Mouse (Mus musculus) bone marrow macrophage, adult 2 months (primary cell): ENCODE measurements around the gene Ubqln5. TPM values are rescaled to one million over a fixed set of nuclear protein-coding genes. Genes with fewer than 3 reads are reported as not detected.

Experiments
- H3K27ac ChIP-seq: 2 replicates; pipeline ENCODE4 v1.5.1; 2012; ENCODE audit warnings: low read depth, low read length; ENCODE audit not compliant: insufficient read depth
- H3K4me1 ChIP-seq: 2 replicates; pipeline ENCODE4 v1.6.1; 2012; ENCODE audit warnings: low read length; ENCODE audit not compliant: control insufficient read depth, insufficient read depth
- H3K4me3 ChIP-seq: 2 replicates; pipeline ENCODE4 v1.5.1; 2012; ENCODE audit warnings: mild to moderate bottlenecking, low read length, moderate library complexity; ENCODE audit not compliant: insufficient read depth
- CTCF ChIP-seq: IDR thresholded peaks from 2 replicates; pipeline ENCODE4 v1.5.1; 2012; ENCODE audit warnings: low read depth, mild to moderate bottlenecking, low read length, moderate library complexity
- POLR2A ChIP-seq: IDR thresholded peaks from 2 replicates; pipeline ENCODE4 v1.6.1; 2012; ENCODE audit warnings: mild to moderate bottlenecking, low read depth, low read length, borderline replicate concordance
- polyA plus RNA-seq: library from polyadenylated mRNA; stranded (reverse); fragments of >200 nt; gene quantifications from 2 replicates; pipeline ENCODE4 v1.2.4, GENCODE M21; 2012; ENCODE audit not compliant: missing spikeins, insufficient read depth, insufficient read length

Ubqln5 gene
- polyA plus RNA-seq = not detected in 2 replicates

- TF ChIP-seq POLR2A (no peak), CTCF (no peak)
- no peak within 1 kb of the TSS for H3K27ac ChIP-seq
- H3K4me1 ChIP-seq = no peaks in the 10 kb centered on the region
- H3K4me3 ChIP-seq = no peak within 1 kb of the TSS
Measured at GRCm38 (mm10) chr7:104129726-104130125, at the start of gene Ubqln5. TSS of gene Ubqln5 (minus strand) at chr7:104129826.

GRCm38 (mm10) chr7:104179074-104179473 is 49.4 kb upstream of the Ubqln5 start:
- Histone ChIP-seq H3K27ac (no peak overlapping the region), H3K4me1 (no peaks in the 10 kb centered on the region)
- no peak for TF ChIP-seq POLR2A
- TF ChIP-seq CTCF = no peak

DNA sequence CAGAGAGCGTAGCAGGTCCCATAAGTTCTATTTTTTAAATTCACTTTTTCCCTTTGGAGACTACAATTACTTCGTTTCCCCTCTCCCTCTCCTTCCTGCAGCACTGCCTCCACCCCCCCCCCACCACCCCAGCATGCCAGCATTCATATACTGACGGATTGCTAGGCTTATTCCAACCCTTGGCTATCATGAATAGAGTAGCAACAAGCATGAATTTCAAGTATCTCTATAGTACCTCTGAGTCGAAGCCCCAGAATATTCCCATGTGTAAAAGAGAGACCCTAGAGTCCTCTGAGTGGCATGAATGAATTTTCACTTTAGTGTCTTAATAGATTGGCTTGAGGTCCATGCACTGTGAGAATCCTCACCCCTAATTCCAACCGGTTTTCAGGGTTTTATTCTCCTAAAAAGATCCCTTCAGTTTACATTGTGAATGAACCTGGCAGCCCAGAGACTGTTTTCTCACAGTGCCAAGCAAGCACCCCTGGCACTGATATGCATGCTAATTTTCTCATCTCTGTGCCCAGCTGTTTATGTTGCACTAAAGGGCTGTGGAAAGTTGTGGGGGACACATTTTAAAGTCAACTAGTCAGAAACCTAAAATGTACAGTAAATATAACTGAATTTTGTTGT is 48.9 kb upstream of the Ubqln5 start:
- TF ChIP-seq POLR2A = no peak
- H3K4me1 ChIP-seq = no peaks in the 10 kb centered on the region
- no peak overlapping the region for H3K4me3 ChIP-seq
- H3K27ac ChIP-seq = no peak overlapping the region

More at GRCm38 (mm10) chr7:104179074-104179473, 49.4 kb upstream of the Ubqln5 start:
- no peak overlapping the region for H3K4me3 ChIP-seq

DNA sequence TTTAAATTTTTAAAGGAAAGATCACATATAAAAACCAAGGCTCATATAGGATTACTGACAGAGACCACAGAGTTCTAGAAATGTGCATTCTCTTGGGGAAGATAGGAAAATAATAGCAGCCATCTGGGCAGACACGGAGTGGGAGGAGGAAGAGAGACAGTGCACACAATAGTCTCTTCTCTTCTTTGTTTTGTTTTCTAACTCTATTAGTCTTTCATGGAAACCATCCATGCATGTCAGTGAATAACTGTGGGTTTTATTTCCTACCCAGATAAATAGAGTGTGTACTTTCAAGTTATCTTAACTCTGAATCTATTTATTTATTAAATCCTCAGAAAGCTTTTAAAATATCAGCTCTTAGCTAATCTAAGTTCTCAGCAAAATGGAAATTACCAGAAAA is 45.5 kb upstream of the Ubqln5 start:
- no peak for TF ChIP-seq POLR2A
- no peak for TF ChIP-seq CTCF
- Histone ChIP-seq H3K4me1 (no peaks in the 10 kb centered on the region), H3K4me3 (no peak overlapping the region), H3K27ac (no peak overlapping the region)

DNA sequence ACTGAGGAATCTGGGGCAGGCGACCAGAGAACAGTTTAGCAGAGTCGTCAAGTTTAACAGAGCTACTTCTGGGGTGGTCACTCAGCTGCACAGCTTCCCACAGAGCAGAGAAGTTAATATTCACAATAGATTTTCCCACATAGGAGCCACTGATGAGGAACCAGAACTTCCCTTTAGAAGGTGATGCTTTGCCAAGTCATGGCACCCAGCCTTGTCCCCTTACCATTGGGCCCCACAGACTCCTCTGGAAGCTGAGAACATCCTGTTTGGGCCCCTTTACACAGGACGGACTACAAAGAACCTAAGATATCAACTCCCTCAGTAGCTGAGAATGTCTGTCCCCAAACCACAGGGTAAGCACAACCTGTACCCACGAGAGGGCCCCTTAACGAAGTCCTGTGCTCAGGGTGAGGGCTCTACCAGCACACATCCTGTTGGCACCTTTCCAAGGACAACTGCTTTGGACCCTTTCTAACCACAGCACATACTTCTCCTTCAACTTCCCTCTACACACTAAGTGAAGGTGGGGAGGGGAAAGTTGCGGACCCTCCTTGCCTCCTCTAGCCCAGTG is 40.1 kb upstream of the Ubqln5 start:
- TF ChIP-seq CTCF (no peak), POLR2A (no peak)
- H3K4me1 ChIP-seq = no peaks in the 10 kb centered on the region
- no peak overlapping the region for H3K4me3 ChIP-seq
- H3K27ac ChIP-seq = no peak overlapping the region

DNA sequence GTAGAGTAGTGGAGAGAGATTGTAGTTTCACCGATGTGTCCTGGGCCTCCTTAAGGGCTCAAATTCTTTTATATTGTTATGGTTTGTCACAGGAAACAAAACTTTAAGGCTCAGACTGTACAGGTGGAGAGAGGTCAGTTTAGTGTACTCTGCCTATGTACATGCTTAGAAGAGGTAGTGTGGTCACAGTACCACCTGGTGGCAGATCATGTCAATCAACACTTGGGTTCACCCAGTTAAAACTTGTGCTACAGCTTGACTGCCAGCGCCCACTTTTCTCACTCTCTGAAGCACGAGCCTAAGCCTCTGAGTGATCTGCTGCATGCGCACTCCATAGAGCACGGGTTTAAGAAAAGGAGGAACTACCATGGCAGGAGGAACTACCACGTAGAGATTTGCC is 37.5 kb upstream of the Ubqln5 start:
- no peak overlapping the region for H3K27ac ChIP-seq
- TF ChIP-seq CTCF = no peak
- no peak for TF ChIP-seq POLR2A
- no peak overlapping the region for H3K4me3 ChIP-seq
- H3K4me1 ChIP-seq = no peaks in the 10 kb centered on the region

DNA sequence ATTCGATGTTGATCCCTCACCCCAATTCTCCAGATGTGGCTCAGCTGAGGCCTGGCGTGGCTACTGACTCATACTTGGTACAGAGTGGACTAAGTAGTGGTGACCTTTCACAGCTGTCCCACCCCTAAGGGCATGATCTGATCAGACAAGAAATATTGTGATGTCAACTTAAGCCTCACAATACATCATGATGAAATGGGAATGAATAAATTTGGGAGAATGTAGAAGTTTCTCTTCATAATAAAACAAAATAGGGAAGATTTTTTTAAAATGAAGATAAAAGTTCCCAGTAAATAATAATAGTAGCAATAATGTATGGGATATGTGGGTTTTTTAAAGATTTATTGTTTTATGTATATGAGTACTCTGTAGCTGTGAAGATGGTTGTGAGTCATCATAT is 20.8 kb upstream of the Ubqln5 start, which contains the start of gene Ubqlnl:
Gene Ubqlnl (minus strand): TSS at position 101 of the 400 bp plus-strand sequence.
- TF ChIP-seq POLR2A = no peak
- no peak for TF ChIP-seq CTCF
- H3K4me1 ChIP-seq = no peaks in the 10 kb centered on the region
- H3K4me3 ChIP-seq = no peak within 1 kb of the TSS
- H3K27ac ChIP-seq = no peak within 1 kb of the TSS

- TF ChIP-seq CTCF (no peak), POLR2A (no peak)
- Histone ChIP-seq H3K4me3 (no peak within 1 kb of the TSS), H3K4me1 (no peaks in the 10 kb centered on the region), H3K27ac (no peak within 1 kb of the TSS)
Measured at GRCm38 (mm10) chr7:104143179-104143578, 13.6 kb upstream of the Ubqln5 start, which contains the start of gene Ubqln3. TSS of gene Ubqln3 (minus strand) at chr7:104143279.

DNA sequence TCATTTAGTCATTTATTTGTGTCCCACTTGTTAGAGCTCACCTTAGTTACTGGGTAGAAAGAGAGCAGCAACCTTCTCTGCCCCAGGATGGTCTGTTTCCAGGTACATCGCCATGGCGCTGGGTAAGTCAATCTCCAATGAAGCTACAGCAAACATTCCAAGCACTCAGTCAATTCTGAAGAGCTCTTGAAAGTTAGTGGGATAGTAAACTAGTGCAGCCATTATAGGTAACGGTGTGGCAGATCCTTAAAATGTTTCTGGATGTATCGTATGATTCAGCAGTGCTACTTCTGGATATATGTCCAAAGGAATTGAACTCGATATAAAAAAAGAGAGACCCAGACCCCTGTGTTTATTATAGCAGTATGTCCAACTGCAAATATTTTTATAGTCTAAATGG is 7.7 kb upstream of the Ubqln5 start, which contains the start of gene Olfr643:
Gene Olfr643 (minus strand): TSS at position 101 of the 400 bp plus-strand sequence.
- Histone ChIP-seq H3K4me3 (no peak within 1 kb of the TSS), H3K4me1 (no peaks in the 10 kb centered on the region), H3K27ac (no peak within 1 kb of the TSS)
- no peak for TF ChIP-seq POLR2A
- TF ChIP-seq CTCF = no peak

DNA sequence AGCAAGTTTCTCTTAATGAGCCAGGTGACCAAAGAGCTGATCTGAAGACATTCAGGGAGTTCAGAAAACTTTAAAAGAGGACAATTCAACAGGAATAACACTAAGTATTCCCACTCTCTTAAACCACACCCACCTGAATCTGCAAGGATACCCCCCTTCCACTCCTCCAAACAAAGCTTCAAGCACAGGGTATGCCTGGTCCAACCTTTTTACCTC is 25.0 kb downstream of the Ubqln5 start, which contains the start of gene Olfr646:
Gene Olfr646 (plus strand): TSS at position 117 of the 216 bp plus-strand sequence.
- no peak within 1 kb of the TSS for H3K27ac ChIP-seq
- no peaks in the 10 kb centered on the region for H3K4me1 ChIP-seq
- no peak for TF ChIP-seq CTCF
- no peak for TF ChIP-seq POLR2A
- no peak within 1 kb of the TSS for H3K4me3 ChIP-seq
